Mouse (Mus musculus) right cerebral cortex, adult 18-20 months (tissue): Measurements from ENCODE around the gene Ube2o.

Experiments
- DNase-seq: peaks from one replicate; pipeline ENCODE4 v3.0.0; 2022; ENCODE audit warnings: mixed read lengths

Ube2o gene

GRCm38 (mm10) chr11:116581376-116581814 lies at the start of gene Ube2o:
Ube2o (minus strand) TSS chr11:116581447.
- DNase-seq, result peak; percentile 91

- DNase-seq, result no peak
Measured at GRCm38 (mm10) chr11:116630171-116630965, 49.1 kb upstream of the Ube2o start.

GRCm38 (mm10) chr11:116629472-116629871 lies 48.2 kb upstream of the Ube2o start:
- no peak for DNase-seq

- peak; percentile 84 for DNase-seq
Measured at GRCm38 (mm10) chr11:116628712-116629111, 47.5 kb upstream of the Ube2o start.

GRCm38 (mm10) chr11:116627072-116628020 lies 46.1 kb upstream of the Ube2o start:
- no peak for DNase-seq

- DNase-seq, result no peak
Measured at GRCm38 (mm10) chr11:116626299-116627071, 45.2 kb upstream of the Ube2o start, which contains the start of gene Rhbdf2. Rhbdf2 (minus strand) TSS chr11:116627019.

GRCm38 (mm10) chr11:116625081-116626000 lies 44.1 kb upstream of the Ube2o start:
- DNase-seq, result no peak

GRCm38 (mm10) chr11:116624131-116624832 lies 43.0 kb upstream of the Ube2o start:
- peak; percentile 24 for DNase-seq

GRCm38 (mm10) chr11:116623281-116624124 lies 42.3 kb upstream of the Ube2o start:
- DNase-seq, result no peak

GRCm38 (mm10) chr11:116621258-116621704 lies 40.0 kb upstream of the Ube2o start:
- DNase-seq, result peak; percentile 30

GRCm38 (mm10) chr11:116620559-116621253 lies 39.5 kb upstream of the Ube2o start:
- no peak for DNase-seq

GRCm38 (mm10) chr11:116620073-116620472 lies 38.8 kb upstream of the Ube2o start:
- DNase-seq, result no peak

GRCm38 (mm10) chr11:116619561-116619960 lies 38.3 kb upstream of the Ube2o start:
- DNase-seq, result no peak

- DNase-seq, result no peak
Measured at GRCm38 (mm10) chr11:116619156-116619555, 37.9 kb upstream of the Ube2o start.

- no peak for DNase-seq
Measured at GRCm38 (mm10) chr11:116618666-116619065, 37.4 kb upstream of the Ube2o start.

- DNase-seq, result no peak
Measured at GRCm38 (mm10) chr11:116617641-116618040, 36.4 kb upstream of the Ube2o start.

- DNase-seq, result no peak
Measured at GRCm38 (mm10) chr11:116616438-116617118, 35.3 kb upstream of the Ube2o start.

GRCm38 (mm10) chr11:116615735-116616437 lies 34.6 kb upstream of the Ube2o start:
- DNase-seq, result no peak
